Comparison of ENCODE assay signal across 8 mouse cellular contexts in genomic region chr5:110780761-110781528, GRCm38 (mm10). TPM values are rescaled to one million over a fixed set of nuclear protein-coding genes. Genes with fewer than 3 reads are reported as not detected.
DNase-seq lines count a peak whose midpoint lies in the region; ATAC-seq and TF ChIP-seq lines count a peak whose summit lies in the region.

No protein-coding gene starts in this region.

- H3K27me3 ChIP-seq in kidney, embryonic 14.5 days (ENCODE audit: control insufficient read depth, insufficient read depth, low read length): no peaks in the 10 kb centered on the region
- no peaks in the 10 kb centered on the region for H3K27me3 ChIP-seq in heart, embryonic 16.5 days (ENCODE audit: control insufficient read depth, insufficient read depth, low read length)
- no peaks in the 10 kb centered on the region for H3K27me3 ChIP-seq in liver, embryonic 15.5 days

- peak overlapping the region; percentile 57 for H3K4me2 ChIP-seq in kidney, embryonic 14.5 days (replicated peaks; ENCODE audit: low read depth, low read length)
- H3K4me2 ChIP-seq in heart, embryonic 16.5 days (ENCODE audit: low read depth, low read length): peak overlapping the region; percentile 65
- H3K4me2 ChIP-seq in liver, embryonic 15.5 days: peak overlapping the region; percentile 100

- H3K9me3 ChIP-seq in kidney, embryonic 14.5 days (ENCODE audit: control insufficient read depth, low read length): no peaks in the 10 kb centered on the region
- H3K9me3 ChIP-seq in heart, embryonic 16.5 days (replicated peaks; ENCODE audit: control insufficient read depth, low read length): no peaks in the 10 kb centered on the region
- H3K9me3 ChIP-seq in liver, embryonic 15.5 days (replicated peaks): no peaks in the 10 kb centered on the region

- H3K27ac ChIP-seq in kidney, embryonic 14.5 days (ENCODE audit: low read depth, low read length): peak overlapping the region; percentile 26; the same call in 1 of the 2 replicates
- H3K27ac ChIP-seq in bone marrow, adult 2 months (ENCODE audit: control insufficient read depth, insufficient read depth, low read depth, low read length, poor library complexity): no peak overlapping the region
- H3K27ac ChIP-seq in heart, embryonic 16.5 days (ENCODE audit: low read length): peak overlapping the region; percentile 4; the same call in 1 of the 2 replicates
- peak overlapping the region; percentile 89 for H3K27ac ChIP-seq in liver, embryonic 15.5 days (replicated peaks)

- WGBS in kidney, embryonic 14.5 days: 54% methylated on average over 10 of the region's 10 CpGs
- 66% methylated on average over 10 of the region's 10 CpGs for WGBS in bone marrow, adult 2 months
- WGBS in heart, embryonic 16.5 days: 54% methylated on average over 10 of the region's 10 CpGs
- 65% methylated on average over 10 of the region's 10 CpGs for WGBS in liver, embryonic 15.5 days (ENCODE audit: insufficient replicate concordance)

- peak; percentile 76 for ATAC-seq in kidney, embryonic 14.5 days (ENCODE audit: low FRiP score, low TSS enrichment)
- peak; percentile 53; the same call in 1 of the 2 replicates for ATAC-seq in heart, embryonic 16.5 days (replicated peaks; ENCODE audit: extremely low read depth, insufficient read depth, low FRiP score)
- peak; percentile 6 for ATAC-seq in liver, embryonic 15.5 days (ENCODE audit: insufficient read depth)

- no peak for DNase-seq in kidney, adult 8-10 months
- peak; percentile 70 for DNase-seq in testis, postnatal 10 days (ENCODE audit: low spot score)
- DNase-seq in adrenal gland, postnatal 36 days: no peak
- DNase-seq in urinary bladder, adult 2 months (ENCODE audit: low spot score): no peak

- peaks cover 30% of the 10 kb centered on the region for H3K36me3 ChIP-seq in kidney, embryonic 14.5 days (ENCODE audit: control insufficient read depth, insufficient read depth, low read length)
- H3K36me3 ChIP-seq in heart, embryonic 16.5 days (ENCODE audit: control insufficient read depth, insufficient read depth): peaks cover 9% of the 10 kb centered on the region
- H3K36me3 ChIP-seq in liver, embryonic 15.5 days (replicated peaks): peaks cover 47% of the 10 kb centered on the region

- H3K4me3 ChIP-seq in kidney, embryonic 14.5 days (ENCODE audit: low read length): peak overlapping the region; percentile 87
- H3K4me3 ChIP-seq in bone marrow, adult 2 months (replicated peaks; ENCODE audit: control insufficient read depth, low read depth, low read length): peak overlapping the region; percentile 65
- peak overlapping the region; percentile 75 for H3K4me3 ChIP-seq in heart, embryonic 16.5 days (ENCODE audit: low read length)
- H3K4me3 ChIP-seq in liver, embryonic 15.5 days (replicated peaks): peak overlapping the region; percentile 76

- 0 out of 2 replicates have a peak, but pooled peaks cover 4% of the 10 kb centered on the region for H3K4me1 ChIP-seq in kidney, embryonic 14.5 days (ENCODE audit: control insufficient read depth, insufficient read depth, low read length)
- no peaks in the 10 kb centered on the region; the same call in 1 of the 2 replicates for H3K4me1 ChIP-seq in bone marrow, adult 2 months (ENCODE audit: control insufficient read depth, insufficient read depth, low read length)
- peaks cover 13% of the 10 kb centered on the region for H3K4me1 ChIP-seq in heart, embryonic 16.5 days (ENCODE audit: control insufficient read depth, insufficient read depth, low read length)
- peaks cover 66% of the 10 kb centered on the region for H3K4me1 ChIP-seq in liver, embryonic 15.5 days (replicated peaks)

- no peak for TF ChIP-seq POLR2A in bone marrow, adult 2 months (IDR thresholded peaks at IDR 0.05; ENCODE audit: borderline replicate concordance, control insufficient read depth, low read depth, low read length)

- no peak for TF ChIP-seq CTCF in bone marrow, adult 2 months (IDR thresholded peaks at IDR 0.05; ENCODE audit: control insufficient read depth, insufficient read depth, low read length)

- peak overlapping the region; percentile 85; the same call in 1 of the 2 replicates for H3K9ac ChIP-seq in kidney, embryonic 14.5 days (ENCODE audit: low read depth, low read length)
- H3K9ac ChIP-seq in heart, embryonic 16.5 days (ENCODE audit: low read length): peak overlapping the region; percentile 84
- H3K9ac ChIP-seq in liver, embryonic 15.5 days: peak overlapping the region; percentile 76

RNA-seq across cellular contexts. Expression of gene Pus1, which starts 0.5 kb away (rescaled TPM):
- 24.5 and 25.2 TPM in 2 replicates for polyA plus RNA-seq in kidney, embryonic 14.5 days (2014; fragmentation: Nextera tagmentation; extraction: Ambion mirVana)
- polyA plus RNA-seq in bone marrow, adult 2 months (2011; ENCODE audit: insufficient read depth, insufficient read length, low replicate concordance, missing spikeins): 19.4 and 22.0 TPM in 2 replicates
- polyA plus RNA-seq in heart, embryonic 16.5 days (2015; fragmentation: Nextera tagmentation; extraction: Ambion mirVana): 31.3 and 33.9 TPM in 2 replicates
- polyA plus RNA-seq in liver, embryonic 15.5 days (2015; fragmentation: Nextera tagmentation; extraction: Ambion mirVana): 28.9 and 33.2 TPM in 2 replicates
- total RNA-seq in adrenal gland, postnatal 36 days (2021): 10 to 100 TPM; 55.4 to 55.5 TPM
- polyA plus RNA-seq in urinary bladder, adult 2 months (2012; rRNA removed): 23.2 and 25.6 TPM in 2 replicates

RNA-seq across cellular contexts. Expression of gene Ep400, which starts 10.4 kb away (rescaled TPM):
- polyA plus RNA-seq in kidney, embryonic 14.5 days (2014; fragmentation: Nextera tagmentation; extraction: Ambion mirVana): 30.7 and 56.3 TPM in 2 replicates
- 26.9 and 45.0 TPM in 2 replicates for polyA plus RNA-seq in bone marrow, adult 2 months (2011; ENCODE audit: insufficient read depth, insufficient read length, low replicate concordance, missing spikeins)
- 26.0 and 28.9 TPM in 2 replicates for polyA plus RNA-seq in heart, embryonic 16.5 days (2015; fragmentation: Nextera tagmentation; extraction: Ambion mirVana)
- polyA plus RNA-seq in liver, embryonic 15.5 days (2015; fragmentation: Nextera tagmentation; extraction: Ambion mirVana): 20.0 and 21.3 TPM in 2 replicates
- 10 to 100 TPM; 77.2 to 90.5 TPM for total RNA-seq in adrenal gland, postnatal 36 days (2021)
- polyA plus RNA-seq in urinary bladder, adult 2 months (2012; rRNA removed): 13.7 and 22.6 TPM in 2 replicates

RNA-seq across cellular contexts. Expression of gene Ulk1, which starts 29.0 kb away (rescaled TPM):
- 33.6 and 34.6 TPM in 2 replicates for polyA plus RNA-seq in kidney, embryonic 14.5 days (2014; fragmentation: Nextera tagmentation; extraction: Ambion mirVana)
- 25.6 and 64.6 TPM in 2 replicates for polyA plus RNA-seq in bone marrow, adult 2 months (2011; ENCODE audit: insufficient read depth, insufficient read length, low replicate concordance, missing spikeins)
- polyA plus RNA-seq in heart, embryonic 16.5 days (2015; fragmentation: Nextera tagmentation; extraction: Ambion mirVana): 10.0 and 13.1 TPM in 2 replicates
- 11.6 and 15.2 TPM in 2 replicates for polyA plus RNA-seq in liver, embryonic 15.5 days (2015; fragmentation: Nextera tagmentation; extraction: Ambion mirVana)
- 10 to 100 TPM; 42.5 to 47.1 TPM for total RNA-seq in adrenal gland, postnatal 36 days (2021)
- 26.4 and 41.9 TPM in 2 replicates for polyA plus RNA-seq in urinary bladder, adult 2 months (2012; rRNA removed)

RNA-seq across cellular contexts. Expression of gene Hscb, which starts 58.6 kb away (rescaled TPM):
- polyA plus RNA-seq in kidney, embryonic 14.5 days (2014; fragmentation: Nextera tagmentation; extraction: Ambion mirVana): 31.0 and 31.3 TPM in 2 replicates
- 24.7 and 45.3 TPM in 2 replicates for polyA plus RNA-seq in bone marrow, adult 2 months (2011; ENCODE audit: insufficient read depth, insufficient read length, low replicate concordance, missing spikeins)
- 22.5 and 23.1 TPM in 2 replicates for polyA plus RNA-seq in heart, embryonic 16.5 days (2015; fragmentation: Nextera tagmentation; extraction: Ambion mirVana)
- 51.9 and 60.4 TPM in 2 replicates for polyA plus RNA-seq in liver, embryonic 15.5 days (2015; fragmentation: Nextera tagmentation; extraction: Ambion mirVana)
- 10 to 100 TPM; 12.7 to 20.7 TPM for total RNA-seq in adrenal gland, postnatal 36 days (2021)
- polyA plus RNA-seq in urinary bladder, adult 2 months (2012; rRNA removed): 30.7 and 33.3 TPM in 2 replicates

RNA-seq across cellular contexts. Expression of gene Chek2, which starts 58.8 kb away (rescaled TPM):
- 36.2 and 37.5 TPM in 2 replicates for polyA plus RNA-seq in kidney, embryonic 14.5 days (2014; fragmentation: Nextera tagmentation; extraction: Ambion mirVana)
- 22.2 and 23.2 TPM in 2 replicates for polyA plus RNA-seq in bone marrow, adult 2 months (2011; ENCODE audit: insufficient read depth, insufficient read length, low replicate concordance, missing spikeins)
- 17.1 and 19.0 TPM in 2 replicates for polyA plus RNA-seq in heart, embryonic 16.5 days (2015; fragmentation: Nextera tagmentation; extraction: Ambion mirVana)
- 36.6 and 37.2 TPM in 2 replicates for polyA plus RNA-seq in liver, embryonic 15.5 days (2015; fragmentation: Nextera tagmentation; extraction: Ambion mirVana)
- total RNA-seq in adrenal gland, postnatal 36 days (2021): 1 to 10 TPM; 2.9 to 4.1 TPM
- polyA plus RNA-seq in urinary bladder, adult 2 months (2012; rRNA removed): 7.8 and 10.9 TPM in 2 replicates

Comparison
In these comparisons a context has a peak if more than half of its experiments do, and no peak if none do; other contexts are left out.
1. ATAC-seq: peak in every context shown above with its lines; median percentile 76 in kidney, embryonic 14.5 days; 53 in heart, embryonic 16.5 days; 6 in liver, embryonic 15.5 days.